Mouse (Mus musculus) frontal cortex, postnatal 36 days (tissue): ENCODE data around the gene Egfl7.

Source experiments
- DNase-seq, 2 experiments: peaks; one replicate each; pipeline ENCODE4 v3.0.0; 2022; ENCODE audit warnings: low spot score in 2 of 2

The Egfl7 gene

GRCm38 (mm10) chr2:26579714-26580113 lies at the start of gene Egfl7:
Egfl7 (plus strand) TSS chr2:26580014.
- no peak for DNase-seq

GRCm38 (mm10) chr2:26531829-26532228 lies 48.0 kb upstream of the Egfl7 start:
- DNase-seq = no peak

- DNase-seq = no peak
Observed at GRCm38 (mm10) chr2:26533249-26533648, 46.6 kb upstream of the Egfl7 start.

GRCm38 (mm10) chr2:26534161-26534560 lies 45.7 kb upstream of the Egfl7 start:
- no peak for DNase-seq

GRCm38 (mm10) chr2:26534616-26535015 lies 45.2 kb upstream of the Egfl7 start:
- peak in 1 of 2 experiments; percentile 12 for DNase-seq

- no peak for DNase-seq
Observed at GRCm38 (mm10) chr2:26535517-26536045, 44.2 kb upstream of the Egfl7 start.

GRCm38 (mm10) chr2:26539516-26539915 lies 40.3 kb upstream of the Egfl7 start:
- DNase-seq = no peak

GRCm38 (mm10) chr2:26540721-26541120 lies 39.1 kb upstream of the Egfl7 start:
- DNase-seq = no peak

GRCm38 (mm10) chr2:26541258-26541910 lies 38.4 kb upstream of the Egfl7 start:
- DNase-seq = no peak

- DNase-seq = no peak
Observed at GRCm38 (mm10) chr2:26543155-26543554, 36.7 kb upstream of the Egfl7 start.

- DNase-seq = no peak
Observed at GRCm38 (mm10) chr2:26543768-26544167, 36.0 kb upstream of the Egfl7 start.

GRCm38 (mm10) chr2:26544265-26544664 lies 35.5 kb upstream of the Egfl7 start:
- no peak for DNase-seq

- peak; percentile 23 to 33 for DNase-seq
Observed at GRCm38 (mm10) chr2:26547481-26547880, 32.3 kb upstream of the Egfl7 start.

- no peak for DNase-seq
Observed at GRCm38 (mm10) chr2:26549801-26550200, 30.0 kb upstream of the Egfl7 start.

- DNase-seq = no peak
Observed at GRCm38 (mm10) chr2:26550205-26550604, 29.6 kb upstream of the Egfl7 start.

GRCm38 (mm10) chr2:26550777-26551176 lies 29.0 kb upstream of the Egfl7 start:
- no peak for DNase-seq

GRCm38 (mm10) chr2:26551446-26551845 lies 28.4 kb upstream of the Egfl7 start:
- DNase-seq = no peak

- DNase-seq = no peak
Observed at GRCm38 (mm10) chr2:26552066-26552465, 27.7 kb upstream of the Egfl7 start.

GRCm38 (mm10) chr2:26553904-26554303 lies 25.9 kb upstream of the Egfl7 start:
- DNase-seq = no peak

GRCm38 (mm10) chr2:26555076-26555475 lies 24.7 kb upstream of the Egfl7 start:
- peak; percentile 45 to 68 for DNase-seq

GRCm38 (mm10) chr2:26556535-26556993 lies 23.2 kb upstream of the Egfl7 start:
- no peak for DNase-seq

GRCm38 (mm10) chr2:26560506-26560905 lies 19.3 kb upstream of the Egfl7 start:
- DNase-seq = no peak

GRCm38 (mm10) chr2:26561351-26562016 lies 18.3 kb upstream of the Egfl7 start:
- DNase-seq = peak in 1 of 2 experiments; percentile 13
